Mouse (Mus musculus) monocyte, adult 5-6 weeks (primary cell): Measurements from ENCODE around the gene Ccl28. TPM values are rescaled to one million over a fixed set of nuclear protein-coding genes. Genes with fewer than 3 reads are reported as not detected.

Experiments used
- ATAC-seq: fragments of 153-309, 156-312 bp; replicated peaks from 2 replicates; pipeline ENCODE4 v1.8.0; 2017; ENCODE audit warnings: mild to moderate bottlenecking; ENCODE audit not compliant: low TSS enrichment, insufficient number of reproducible peaks, severe bottlenecking, poor library complexity, low FRiP score
- total RNA-seq: library from RNA; stranded (forward); fragments of 200-1000, 200-491, 200-594 nt; gene quantifications from 3 replicates; pipeline ENCODE4 v1.2.3, GENCODE M21; 2017

Gene Ccl28
- total RNA-seq, 1 experiment from 2014 or later = not detected

- ATAC-seq = no peak
Measured at GRCm38 (mm10) chr13:119698436-119698835, 74.8 kb downstream of the Ccl28 start.

Other genes starting within 250 kb of the Ccl28 start
- gene Paip1, start 195.2 kb upstream of the Ccl28 start, total RNA-seq = 65.8 to 106 TPM (median 66.5 TPM) in 3 replicates
- 87.0 to 119 TPM (median 96.0 TPM) in 3 replicates for gene 4833420G17Rik, start 161.1 kb upstream of the Ccl28 start, total RNA-seq
- gene Tmem267, start 135.8 kb upstream of the Ccl28 start, total RNA-seq = 0.43 to 5.0 TPM (median 2.9 TPM) in 3 replicates
- 1.6 TPM in 1 of 3 replicates, not detected in the others for gene 3110070M22Rik, start 135.4 kb upstream of the Ccl28 start, total RNA-seq
- 42.9 to 60.0 TPM (median 53.2 TPM) in 3 replicates for gene Hmgcs1, start 66.6 kb downstream of the Ccl28 start, total RNA-seq
- gene Nim1k, start 132.1 kb downstream of the Ccl28 start, total RNA-seq = 0.10 TPM in 2 of 3 replicates, not detected in the other
- 68.4 to 81.1 TPM (median 71.3 TPM) in 3 replicates for gene Zfp131, start 167.1 kb downstream of the Ccl28 start, total RNA-seq
- not detected in 3 replicates for gene AF067063, start 206.4 kb downstream of the Ccl28 start, total RNA-seq
- gene D13Ertd608e, start 212.2 kb downstream of the Ccl28 start, total RNA-seq = not detected in 3 replicates